ENCODE assay signal across 34 mouse cellular contexts in genomic region chr2:57318336-57318735, GRCm38 (mm10).
"Had no signal": no experiment of that assay in that cellular context is flagged by ENCODE, and none has a peak within 500 bp of the region (broad histone marks: within the 10 kb centered on the region; RNA-seq: fewer than 3 reads in every experiment).

No protein-coding gene starts in this region.

- H3K27ac ChIP-seq: heart, embryonic 13.5 days; heart, embryonic 15.5 days; hindbrain, embryonic 10.5 days; hindbrain, embryonic 12.5 days; hindbrain, embryonic 13.5 days; hindbrain, embryonic 14.5 days; hindbrain, embryonic 15.5 days; hindbrain, postnatal 0 days; intestine, embryonic 15.5 days; kidney, embryonic 15.5 days; kidney, postnatal 0 days; layer of hippocampus, adult 2 months; left cerebral cortex, adult 2 months had no signal

- H3K36me3 ChIP-seq: heart, embryonic 12.5 days; heart, embryonic 13.5 days; heart, embryonic 15.5 days; hindbrain, embryonic 10.5 days; hindbrain, embryonic 12.5 days; hindbrain, embryonic 13.5 days; hindbrain, embryonic 15.5 days; intestine, embryonic 15.5 days; kidney, embryonic 15.5 days had no signal

- H3K9me3 ChIP-seq: heart, embryonic 12.5 days; heart, embryonic 13.5 days; heart, embryonic 15.5 days; hindbrain, embryonic 10.5 days; hindbrain, embryonic 12.5 days; hindbrain, embryonic 13.5 days; hindbrain, embryonic 15.5 days; intestine, embryonic 15.5 days; kidney, embryonic 15.5 days had no signal

- ATAC-seq: hindbrain, embryonic 16.5 days; hindbrain, postnatal 0 days; inflammation-experienced regulatory T-cells, adult 6 months; intestine, embryonic 15.5 days; intestine, embryonic 16.5 days; intestine, postnatal 0 days had no signal

- H3K4me1 ChIP-seq: heart, embryonic 12.5 days; heart, embryonic 13.5 days; heart, embryonic 15.5 days; hindbrain, embryonic 10.5 days; hindbrain, embryonic 12.5 days; hindbrain, embryonic 13.5 days; hindbrain, embryonic 15.5 days; intestine, embryonic 15.5 days; kidney, embryonic 15.5 days had no signal

- H3K4me3 ChIP-seq: heart, embryonic 12.5 days; heart, embryonic 13.5 days; heart, embryonic 15.5 days; hindbrain, embryonic 10.5 days; hindbrain, embryonic 12.5 days; hindbrain, embryonic 13.5 days; hindbrain, embryonic 15.5 days; intestine, embryonic 15.5 days; kidney, embryonic 15.5 days; layer of hippocampus, adult 2 months; left cerebral cortex, adult 2 months had no signal

- H3K27me3 ChIP-seq: heart, embryonic 12.5 days; heart, embryonic 13.5 days; heart, embryonic 15.5 days; hindbrain, embryonic 12.5 days; hindbrain, embryonic 13.5 days; hindbrain, embryonic 15.5 days; intestine, embryonic 15.5 days; kidney, embryonic 15.5 days had no signal

- DNase-seq: heart, postnatal 10 days; heart, postnatal 14 days; heart, postnatal 36 days; heart, postnatal 4 days; kidney, adult 11 months; kidney, adult 18-20 months; kidney, adult 2 months; kidney, adult 8-10 months; kidney, adult 9 months; kidney, postnatal 10 days; kidney, postnatal 14 days; kidney, postnatal 25 days; kidney, postnatal 36 days; kidney, postnatal 4 days; layer of hippocampus, adult 9-11 months; layer of hippocampus, postnatal 36 days had no signal
